Mouse (Mus musculus): ENCODE data around the gene Fbxw18. TPM values are rescaled to one million over a fixed set of nuclear protein-coding genes. Genes with fewer than 3 reads are reported as not detected.
"Not testable (repeated sequence)": the region's sequence is repeated elsewhere in the genome, so short reads cannot be mapped to it uniquely, and the experiment has no call there.

Fbxw18 gene
- not detected in 2 replicates for total RNA-seq (2015)
- total RNA-seq (2017) = not detected in 2 replicates

GRCm38 (mm10) chr9:109702600-109702999, at the start of gene Fbxw18:
TSS of gene Fbxw18 (minus strand) at chr9:109702700.
- ATAC-seq (replicated peaks; ENCODE audit: poor library complexity) = not testable (repeated sequence)

DNA sequence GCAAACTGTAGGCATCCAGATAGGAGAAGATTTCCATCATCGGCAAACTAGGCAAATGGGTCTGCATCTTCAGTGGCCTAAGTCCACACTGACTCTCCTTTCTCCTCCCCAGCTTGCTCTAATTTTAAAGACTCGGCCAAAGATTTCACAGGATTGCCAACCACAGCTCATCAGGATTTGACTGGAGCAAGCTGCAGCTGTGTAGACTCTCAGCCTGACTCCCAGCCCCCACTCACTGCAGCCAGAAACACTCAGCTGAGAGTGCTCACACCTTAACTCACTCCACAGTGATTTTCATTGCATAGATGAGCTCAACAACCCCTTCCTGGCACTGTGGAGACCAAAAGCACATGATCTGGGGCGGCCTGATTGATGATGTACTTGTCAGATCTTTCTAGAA, 43.5 kb upstream of the Fbxw18 start, which contains the start of gene Fbxw26:
Gene Fbxw26 (minus strand): TSS at position 101 of the 400 bp plus-strand sequence.
- ATAC-seq (replicated peaks; ENCODE audit: poor library complexity) = not testable (repeated sequence)

GRCm38 (mm10) chr9:109685299-109685698, 17.2 kb downstream of the Fbxw18 start:
- ATAC-seq (replicated peaks; ENCODE audit: poor library complexity) = peak; percentile 84

- not testable (repeated sequence) for ATAC-seq (replicated peaks; ENCODE audit: poor library complexity)
Observed at GRCm38 (mm10) chr9:109664552-109664951, 37.9 kb downstream of the Fbxw18 start, which contains the start of gene Fbxw25. TSS of gene Fbxw25 (minus strand) at chr9:109664652.

Other genes starting within 250 kb of the Fbxw18 start
- gene Fbxw19, start 206.8 kb downstream of the Fbxw18 start, total RNA-seq (2015) = not detected in 2 replicates
- gene Fbxw19, start 206.8 kb downstream of the Fbxw18 start, total RNA-seq (2017) = not detected in 2 replicates
- gene Fbxw15, start 134.4 kb downstream of the Fbxw18 start, total RNA-seq (2015) = not detected in 2 replicates
- not detected in 2 replicates for gene Fbxw15, start 134.4 kb downstream of the Fbxw18 start, total RNA-seq (2017)
- gene Fbxw24, start 76.6 kb downstream of the Fbxw18 start, total RNA-seq (2015) = not detected in 2 replicates
- gene Fbxw24, start 76.6 kb downstream of the Fbxw18 start, total RNA-seq (2017) = not detected in 2 replicates
- gene Fbxw25, start 38.0 kb downstream of the Fbxw18 start, total RNA-seq (2015) = not detected in 2 replicates
- gene Fbxw25, start 38.0 kb downstream of the Fbxw18 start, total RNA-seq (2017) = not detected in 2 replicates
- not detected in 2 replicates for gene Fbxw26, start 43.4 kb upstream of the Fbxw18 start, total RNA-seq (2015)
- not detected in 2 replicates for gene Fbxw26, start 43.4 kb upstream of the Fbxw18 start, total RNA-seq (2017)
- not detected in 2 replicates for gene Fbxw27, start 88.0 kb upstream of the Fbxw18 start, total RNA-seq (2015)
- gene Fbxw27, start 88.0 kb upstream of the Fbxw18 start, total RNA-seq (2017) = not detected in 2 replicates
- gene Spink8, start 109.6 kb upstream of the Fbxw18 start, total RNA-seq (2015) = not detected in 2 replicates
- gene Spink8, start 109.6 kb upstream of the Fbxw18 start, total RNA-seq (2017) = not detected in 2 replicates
- gene Nme6, start 130.0 kb upstream of the Fbxw18 start, total RNA-seq (2015) = 60.6 and 62.4 TPM in 2 replicates
- gene Nme6, start 130.0 kb upstream of the Fbxw18 start, total RNA-seq (2017) = 40.7 and 45.1 TPM in 2 replicates
- 257 and 482 TPM in 2 replicates for gene Camp, start 146.9 kb upstream of the Fbxw18 start, total RNA-seq (2015)
- gene Camp, start 146.9 kb upstream of the Fbxw18 start, total RNA-seq (2017) = 178 and 390 TPM in 2 replicates
- gene Cdc25a, start 172.9 kb upstream of the Fbxw18 start, total RNA-seq (2015) = 28.8 and 33.8 TPM in 2 replicates
- 46.3 and 55.2 TPM in 2 replicates for gene Cdc25a, start 172.9 kb upstream of the Fbxw18 start, total RNA-seq (2017)
- 26.7 and 32.2 TPM in 2 replicates for gene Map4, start 228.8 kb upstream of the Fbxw18 start, total RNA-seq (2015)
- gene Map4, start 228.8 kb upstream of the Fbxw18 start, total RNA-seq (2017) = 20.1 and 26.3 TPM in 2 replicates